Mouse (Mus musculus): ENCODE measurements at regions not wholly inside any gene's neighbourhood (a gene's known extent, or its start where the extent isn't known, plus 50 kb on each side); places are given as distances from the start of the nearest gene placed in this dataset.

- Histone ChIP-seq H3K4me3 (ENCODE audit: low read depth, low read length) (no peak overlapping the region), H3K36me3 (ENCODE audit: insufficient read depth, low read length) (no peaks in the 10 kb centered on the region), H3K4me1 (ENCODE audit: insufficient read depth, low read length) (no peaks in the 10 kb centered on the region), H3K27me3 (ENCODE audit: insufficient read depth, low read length) (no peaks in the 10 kb centered on the region), H3K27ac (ENCODE audit: low read depth, low read length) (no peak overlapping the region), H3K9ac (replicated peaks; ENCODE audit: low read length, poor library complexity, severe bottlenecking) (no peak overlapping the region), H3K9me3 (ENCODE audit: low read length) (no peaks in the 10 kb centered on the region), H3K4me2 (ENCODE audit: low read depth, low read length, poor library complexity, severe bottlenecking) (no peak overlapping the region)
- ATAC-seq (ENCODE audit: low FRiP score) = no peak
- no peak for DNase-seq (ENCODE audit: low spot score)
- no peak for TF ChIP-seq CTCF (IDR thresholded peaks at IDR 0.05)
Measured at GRCm38 (mm10) chr5:26338191-26338590, 80.7 kb downstream of the Gm7361 start.

DNA sequence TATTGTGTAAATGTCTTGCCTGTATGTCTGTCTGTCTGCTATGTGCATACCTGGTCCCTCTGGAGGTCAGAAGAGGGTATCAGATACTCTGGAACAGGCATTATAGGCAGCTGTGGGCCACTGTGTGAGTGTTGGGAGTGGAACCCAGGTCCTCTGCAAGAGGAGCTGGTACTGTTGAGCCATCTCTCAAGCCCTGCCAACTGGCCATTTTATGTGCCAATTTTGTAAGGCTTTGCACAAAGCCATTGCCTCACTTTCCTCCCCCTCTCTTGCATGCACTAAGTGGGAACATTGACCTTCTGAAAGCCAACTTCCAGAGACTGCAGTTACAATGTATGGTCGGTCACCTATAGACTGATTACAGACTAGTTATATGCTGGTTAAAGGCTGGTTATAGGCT, 81.8 kb downstream of the Gm7361 start:
- H3K27ac ChIP-seq (ENCODE audit: low read depth, low read length) = no peak overlapping the region
- H3K36me3 ChIP-seq (ENCODE audit: insufficient read depth, low read length) = no peaks in the 10 kb centered on the region
- no peaks in the 10 kb centered on the region for H3K9me3 ChIP-seq (ENCODE audit: low read length)
- no peak for TF ChIP-seq CTCF (IDR thresholded peaks at IDR 0.05)
- 96% methylated on average over 1 of the region's 1 CpGs for WGBS
- H3K4me3 ChIP-seq (ENCODE audit: low read depth, low read length) = no peak overlapping the region
- no peaks in the 10 kb centered on the region for H3K27me3 ChIP-seq (ENCODE audit: insufficient read depth, low read length)
- no peaks in the 10 kb centered on the region for H3K4me1 ChIP-seq (ENCODE audit: insufficient read depth, low read length)
- H3K9ac ChIP-seq (replicated peaks; ENCODE audit: low read length, poor library complexity, severe bottlenecking) = no peak overlapping the region
- H3K4me2 ChIP-seq (ENCODE audit: low read depth, low read length, poor library complexity, severe bottlenecking) = no peak overlapping the region
- ATAC-seq (ENCODE audit: low FRiP score) (no peak), DNase-seq (ENCODE audit: low spot score) (no peak)

DNA sequence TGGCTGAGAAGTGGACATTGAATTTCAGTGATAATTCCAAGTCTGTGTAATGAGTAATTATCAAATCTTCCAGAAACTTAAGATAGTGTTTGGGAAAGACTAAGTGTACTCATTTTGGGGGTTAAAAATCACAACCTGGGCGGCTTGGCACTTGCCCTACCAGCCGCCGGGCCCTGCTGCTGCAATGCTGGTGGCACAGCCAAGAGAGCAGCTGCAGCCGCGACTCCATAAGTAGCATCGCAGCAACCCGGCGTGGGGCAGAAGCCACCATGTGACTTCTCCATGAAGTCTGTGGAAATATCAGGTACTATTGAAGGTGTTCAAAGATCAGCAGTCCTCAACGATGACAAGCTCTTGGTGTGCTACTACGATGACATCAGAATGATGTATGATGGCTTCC, 97.7 kb downstream of the Gm7361 start:
- no peak for ATAC-seq (ENCODE audit: low FRiP score)
- no peaks in the 10 kb centered on the region for H3K27me3 ChIP-seq (ENCODE audit: insufficient read depth, low read length)
- no peak for DNase-seq (ENCODE audit: low spot score)
- H3K4me3 ChIP-seq (ENCODE audit: low read depth, low read length) = no peak overlapping the region
- no peaks in the 10 kb centered on the region for H3K9me3 ChIP-seq (ENCODE audit: low read length)
- H3K36me3 ChIP-seq (ENCODE audit: insufficient read depth, low read length) = no peaks in the 10 kb centered on the region
- 94% methylated on average over 10 of the region's 10 CpGs for WGBS
- H3K9ac ChIP-seq (replicated peaks; ENCODE audit: low read length, poor library complexity, severe bottlenecking) = no peak overlapping the region
- no peak overlapping the region for H3K27ac ChIP-seq (ENCODE audit: low read depth, low read length)
- TF ChIP-seq CTCF (IDR thresholded peaks at IDR 0.05) = no peak
- H3K4me2 ChIP-seq (ENCODE audit: low read depth, low read length, poor library complexity, severe bottlenecking) = no peak overlapping the region
- H3K4me1 ChIP-seq (ENCODE audit: insufficient read depth, low read length) = no peaks in the 10 kb centered on the region

DNA sequence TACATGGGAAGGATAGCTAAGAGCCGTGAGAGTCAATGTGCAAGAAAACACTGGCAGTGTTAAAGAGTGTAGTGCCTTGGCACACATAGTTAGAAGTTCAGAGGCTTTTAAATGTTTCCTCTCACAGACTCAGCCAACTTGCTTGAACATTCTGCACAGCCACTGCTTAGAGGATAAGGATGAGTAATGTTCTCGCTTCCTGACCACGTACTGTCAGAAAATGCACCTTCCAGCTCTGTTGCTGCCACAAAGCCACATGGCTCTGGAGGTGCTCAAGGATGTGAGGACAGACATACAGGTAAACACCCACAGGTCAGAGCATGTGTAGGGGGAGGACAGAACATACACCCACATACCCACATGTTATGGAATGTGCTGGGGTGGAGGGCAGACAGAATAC, 101.6 kb downstream of the Gm7361 start:
- Histone ChIP-seq H3K27me3 (ENCODE audit: insufficient read depth, low read length) (no peaks in the 10 kb centered on the region), H3K4me1 (ENCODE audit: insufficient read depth, low read length) (no peaks in the 10 kb centered on the region), H3K4me3 (ENCODE audit: low read depth, low read length) (no peak overlapping the region), H3K27ac (ENCODE audit: low read depth, low read length) (no peak overlapping the region), H3K36me3 (ENCODE audit: insufficient read depth, low read length) (no peaks in the 10 kb centered on the region), H3K9ac (replicated peaks; ENCODE audit: low read length, poor library complexity, severe bottlenecking) (no peak overlapping the region), H3K4me2 (ENCODE audit: low read depth, low read length, poor library complexity, severe bottlenecking) (no peak overlapping the region), H3K9me3 (ENCODE audit: low read length) (no peaks in the 10 kb centered on the region)
- WGBS = 92% methylated on average over 3 of the region's 3 CpGs
- no peak for TF ChIP-seq CTCF (IDR thresholded peaks at IDR 0.05)
- DNase-seq (ENCODE audit: low spot score) (no peak), ATAC-seq (ENCODE audit: low FRiP score) (no peak)

- no peak overlapping the region for H3K4me3 ChIP-seq (ENCODE audit: low read depth, low read length)
- H3K9ac ChIP-seq (replicated peaks; ENCODE audit: low read length, poor library complexity, severe bottlenecking) = no peak overlapping the region
- WGBS = 65% methylated on average over 10 of the region's 10 CpGs
- H3K4me1 ChIP-seq (ENCODE audit: insufficient read depth, low read length) = no peaks in the 10 kb centered on the region
- no peak overlapping the region for H3K27ac ChIP-seq (ENCODE audit: low read depth, low read length)
- no peaks in the 10 kb centered on the region for H3K27me3 ChIP-seq (ENCODE audit: insufficient read depth, low read length)
- DNase-seq (ENCODE audit: low spot score) (no peak), ATAC-seq (ENCODE audit: low FRiP score) (no peak)
- no peak overlapping the region for H3K4me2 ChIP-seq (ENCODE audit: low read depth, low read length, poor library complexity, severe bottlenecking)
- H3K9me3 ChIP-seq (ENCODE audit: low read length) = no peaks in the 10 kb centered on the region
- no peak for TF ChIP-seq CTCF (IDR thresholded peaks at IDR 0.05)
- H3K36me3 ChIP-seq (ENCODE audit: insufficient read depth, low read length) = no peaks in the 10 kb centered on the region
Measured at GRCm38 (mm10) chr5:26374175-26374984, 116.9 kb downstream of the Gm7361 start.

- WGBS = 83% methylated on average over 2 of the region's 2 CpGs
- ATAC-seq (ENCODE audit: low FRiP score) = no peak
- no peaks in the 10 kb centered on the region for H3K4me1 ChIP-seq (ENCODE audit: insufficient read depth, low read length)
- H3K4me2 ChIP-seq (ENCODE audit: low read depth, low read length, poor library complexity, severe bottlenecking) = no peak overlapping the region
- no peak overlapping the region for H3K27ac ChIP-seq (ENCODE audit: low read depth, low read length)
- H3K9ac ChIP-seq (replicated peaks; ENCODE audit: low read length, poor library complexity, severe bottlenecking) = no peak overlapping the region
- no peak for TF ChIP-seq CTCF (IDR thresholded peaks at IDR 0.05)
- no peak overlapping the region for H3K4me3 ChIP-seq (ENCODE audit: low read depth, low read length)
- no peak for DNase-seq (ENCODE audit: low spot score)
- no peaks in the 10 kb centered on the region for H3K36me3 ChIP-seq (ENCODE audit: insufficient read depth, low read length)
- no peaks in the 10 kb centered on the region for H3K9me3 ChIP-seq (ENCODE audit: low read length)
- H3K27me3 ChIP-seq (ENCODE audit: insufficient read depth, low read length) = no peaks in the 10 kb centered on the region
Measured at GRCm38 (mm10) chr5:26407088-26407672, 149.7 kb downstream of the Gm7361 start.

Data from midbrain, postnatal 0 days (tissue).